Mouse (Mus musculus) mouse trophoblast stem cell (cell line): ENCODE measurements around the gene Dnajb4.
"Not testable (repeated sequence)": the region's sequence is repeated elsewhere in the genome, so short reads cannot be mapped to it uniquely, and the experiment has no call there.

Source experiments
- in situ Hi-C, 2 experiments: fragments of 300-500 bp; cut with MseI, MboI; formaldehyde crosslinking; loops; 2 replicates in 1 of 2; 3 replicates in 1 of 2; pipeline ENCODE4 v1.15.1; 2025

Gene Dnajb4

DNA sequence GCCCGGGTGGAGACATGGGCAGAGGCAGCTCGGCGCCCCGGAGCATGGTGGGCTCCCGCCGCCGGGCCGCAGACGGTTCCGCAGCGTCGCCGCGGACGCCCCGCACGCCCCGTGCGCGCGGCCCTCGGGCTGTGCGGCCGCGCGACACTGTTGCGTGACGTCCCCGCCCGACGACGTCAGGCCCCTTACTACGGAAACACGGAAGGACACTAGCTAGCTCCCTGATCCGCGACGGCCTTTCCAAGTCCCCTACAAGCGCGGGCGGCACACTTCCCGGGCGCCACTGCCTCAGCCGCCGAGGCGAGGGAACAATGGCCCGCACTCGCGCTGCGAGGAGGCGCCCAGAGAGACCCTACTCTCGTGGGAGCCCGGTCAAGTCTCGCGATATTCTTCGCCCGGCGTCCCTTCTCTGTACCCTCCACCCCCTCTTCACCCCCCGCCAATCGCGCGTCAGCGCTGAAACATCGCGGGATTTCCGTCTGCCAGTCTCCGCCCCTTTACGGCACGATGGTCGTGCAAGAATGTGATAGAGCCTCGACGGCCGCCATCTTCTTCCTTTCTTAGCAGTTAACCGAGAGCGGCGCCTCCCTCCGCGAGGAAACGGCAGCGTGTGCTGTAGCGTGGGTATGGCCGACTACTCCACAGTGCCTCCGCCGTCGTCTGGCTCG, at the start of gene Dnajb4, which contains the start of gene Fubp1:
Dnajb4 (minus strand) TSS at position 336 of the 668 bp plus-strand sequence.
Fubp1 (plus strand) TSS at position 456 of the 668 bp plus-strand sequence.
- in situ Hi-C loops = loop anchor here (5.0 to 10.0 kb wide), 2 partner anchors 95 to 98 kb away; no protein-coding TSS in a partner anchor

DNA sequence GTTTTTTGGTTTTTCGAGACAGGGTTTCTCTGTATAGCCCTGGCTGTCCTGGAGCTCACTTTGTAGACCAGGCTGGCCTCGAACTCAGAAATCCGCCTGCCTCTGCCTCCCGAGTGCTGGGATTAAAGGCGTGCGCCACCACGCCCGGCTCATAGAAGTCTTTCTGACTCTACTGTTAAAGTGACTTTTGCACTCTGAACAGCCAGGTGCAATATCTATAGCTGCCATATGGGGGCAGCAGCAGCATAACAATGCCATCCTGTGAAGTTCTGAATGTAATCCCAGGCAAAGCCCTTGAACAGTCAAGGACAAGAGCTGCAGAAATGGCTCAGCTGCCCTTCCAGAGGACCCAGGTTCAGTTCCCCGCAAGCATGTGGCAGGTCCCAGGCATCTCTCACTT, 49.3 kb upstream of the Dnajb4 start:
- in situ Hi-C loops = not testable (repeated sequence)

DNA sequence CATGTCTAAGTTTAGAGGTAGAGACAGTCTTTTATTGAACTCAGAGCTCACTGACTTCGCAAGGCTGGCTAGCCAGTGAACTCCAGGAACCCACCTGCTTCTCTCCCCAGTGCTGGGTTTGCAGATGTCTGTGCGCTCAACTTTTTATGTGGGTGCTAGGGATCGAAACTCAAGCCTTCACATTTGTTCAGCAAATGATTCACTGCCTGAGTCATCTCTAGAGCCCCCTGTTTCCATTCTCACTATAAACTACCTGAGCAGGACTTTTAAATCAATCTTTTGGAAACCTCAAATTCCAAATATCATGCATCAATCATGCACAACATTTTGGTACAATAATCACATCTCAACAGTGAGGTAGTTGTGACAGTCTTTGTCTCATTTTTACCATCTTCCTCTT, 47.4 kb upstream of the Dnajb4 start:
- in situ Hi-C loops = no loop called here

DNA sequence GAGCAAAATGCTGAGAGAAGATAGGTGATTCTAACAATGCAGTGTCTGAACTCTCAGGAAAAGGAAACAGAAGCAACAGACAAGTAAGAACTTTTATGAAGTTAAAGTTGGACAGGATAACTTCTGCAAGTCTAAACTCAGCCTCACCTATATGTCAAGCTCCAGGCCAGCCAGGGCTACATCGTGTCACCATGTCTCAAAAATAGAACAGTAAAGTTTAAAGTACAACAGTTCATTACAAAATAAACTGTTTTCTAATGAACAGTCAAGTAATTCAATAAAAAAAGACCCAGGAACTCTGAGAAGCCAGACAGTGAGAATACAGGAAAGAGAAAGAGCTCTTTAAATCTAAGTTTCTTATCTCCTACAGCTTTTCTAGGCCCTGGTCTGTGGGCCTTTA, 40.4 kb upstream of the Dnajb4 start:
- in situ Hi-C loops = no loop called here

DNA sequence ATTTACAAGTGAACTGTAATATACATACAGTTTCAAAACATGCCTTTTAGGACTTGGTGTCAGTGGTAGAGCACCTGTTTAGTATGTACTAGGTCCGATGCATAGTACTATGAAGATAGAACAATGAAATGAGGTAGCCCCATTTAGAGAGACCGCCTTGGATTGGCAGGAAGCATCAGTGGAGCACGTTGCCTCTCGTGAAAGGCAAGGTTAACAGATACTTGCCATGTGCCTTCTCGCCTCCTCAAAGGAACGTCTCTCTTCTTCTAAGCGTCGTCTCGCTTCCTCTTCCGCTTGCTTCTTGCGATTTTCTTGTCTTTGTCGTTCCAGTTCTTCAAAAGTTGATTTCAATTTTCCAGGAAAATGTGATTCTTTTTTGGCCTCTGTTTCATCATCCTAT, 37.6 kb upstream of the Dnajb4 start:
- in situ Hi-C loops = no loop called here

DNA sequence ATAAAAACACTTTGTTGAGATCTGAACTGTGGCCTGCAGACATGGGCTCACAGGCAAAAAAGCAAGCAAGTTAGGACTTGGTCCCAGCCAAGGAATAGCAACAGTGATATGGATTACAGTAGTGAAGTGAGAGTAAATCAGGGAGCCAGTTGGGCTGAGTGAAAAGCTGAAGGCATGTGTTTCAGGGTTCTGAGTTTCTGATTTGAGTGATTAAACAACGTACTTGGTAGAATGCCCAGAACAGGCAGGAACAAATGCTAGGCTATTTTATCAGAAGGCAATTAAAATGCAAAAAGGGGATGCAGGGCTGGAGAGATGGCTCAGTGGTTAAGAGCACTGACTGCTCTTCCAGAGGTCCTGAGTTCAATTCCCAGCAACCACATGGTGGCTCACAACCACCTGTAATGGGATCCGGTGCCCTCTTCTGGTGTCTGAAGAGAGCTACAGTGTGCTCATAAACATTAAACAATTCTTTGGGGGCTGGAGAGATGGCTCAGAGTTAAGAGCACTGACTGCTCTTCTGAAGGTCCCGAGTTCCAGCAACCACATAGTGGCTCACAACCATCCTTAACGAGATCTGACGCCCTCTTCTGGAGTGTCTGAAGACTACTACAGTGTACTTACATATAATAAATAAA, 35.3 kb upstream of the Dnajb4 start:
- in situ Hi-C loops = no loop called here

DNA sequence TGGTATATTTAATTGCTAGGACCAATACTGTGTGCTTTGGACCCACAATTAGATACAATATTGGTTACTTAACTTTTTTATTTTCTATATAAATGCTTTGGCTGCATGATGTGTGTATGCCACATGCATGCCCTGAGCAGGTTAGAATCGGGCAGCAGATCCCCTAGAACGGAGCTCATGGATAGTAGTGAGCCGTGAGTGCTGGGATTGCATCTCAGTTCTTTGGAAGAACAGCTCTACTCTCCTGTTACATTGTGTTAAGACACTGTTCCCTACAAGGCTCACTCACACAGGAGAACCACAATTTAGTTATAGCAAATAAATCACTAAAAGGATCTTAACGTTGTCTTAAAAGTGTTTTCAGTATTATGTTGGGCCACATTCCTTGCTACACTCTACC, 33.2 kb upstream of the Dnajb4 start:
- in situ Hi-C loops = no loop called here

DNA sequence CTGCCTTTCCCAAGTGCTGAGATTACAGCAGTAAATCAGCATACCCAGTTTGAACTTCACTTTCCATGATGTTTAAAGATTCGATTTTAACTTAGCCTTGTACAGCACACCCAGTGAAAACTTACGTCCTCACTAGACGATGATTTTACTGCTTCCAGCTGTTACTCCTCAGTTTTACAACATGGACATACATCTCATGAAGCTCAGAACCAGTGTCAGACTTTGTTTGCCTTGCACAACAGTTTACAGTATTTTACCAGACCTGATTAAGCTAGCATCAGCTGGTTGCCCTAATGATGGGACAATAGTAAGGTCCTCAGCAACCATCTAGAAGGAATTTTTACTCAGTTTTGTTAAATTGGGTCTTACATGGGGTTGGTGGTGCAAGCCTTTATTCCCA, 31.0 kb upstream of the Dnajb4 start:
- in situ Hi-C loops = no loop called here

DNA sequence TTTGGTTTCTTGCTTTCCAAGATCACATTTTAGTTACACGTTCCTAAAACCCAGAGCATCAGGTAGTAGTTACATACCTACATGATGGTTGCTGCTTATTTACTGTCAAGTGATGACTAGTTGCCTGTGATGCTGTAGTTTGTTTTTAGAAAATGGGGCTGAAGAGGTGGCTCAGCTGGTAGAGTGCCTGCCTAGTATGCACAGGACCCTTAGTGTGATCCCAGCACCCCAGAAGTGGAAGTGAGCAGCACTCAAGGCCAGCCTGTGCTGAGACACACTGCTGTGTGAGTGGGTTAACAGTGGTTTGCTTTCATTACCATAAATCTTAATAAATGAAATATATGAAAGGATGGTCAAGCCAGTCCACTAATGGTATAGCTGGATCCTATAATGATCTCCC, 29.5 kb upstream of the Dnajb4 start:
- in situ Hi-C loops = no loop called here

DNA sequence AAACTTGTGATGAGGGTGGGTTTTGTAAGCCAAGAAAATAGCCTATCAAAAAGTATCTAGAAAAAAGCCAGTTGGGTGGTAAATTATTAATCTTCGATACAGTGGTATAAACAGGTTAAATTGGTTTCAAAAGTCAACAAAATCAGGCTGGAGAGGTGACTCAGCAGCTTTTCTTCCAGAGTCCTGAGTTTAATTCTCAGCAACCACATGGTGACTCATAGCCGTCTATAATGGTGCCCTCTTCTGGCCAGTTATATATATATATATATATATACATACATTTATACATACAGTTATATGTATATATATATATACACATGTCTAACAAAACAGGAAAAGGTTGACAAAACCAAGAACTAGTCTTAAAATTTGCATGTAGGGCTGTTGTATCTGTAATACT, 28.7 kb upstream of the Dnajb4 start:
- in situ Hi-C loops = no loop called here

DNA sequence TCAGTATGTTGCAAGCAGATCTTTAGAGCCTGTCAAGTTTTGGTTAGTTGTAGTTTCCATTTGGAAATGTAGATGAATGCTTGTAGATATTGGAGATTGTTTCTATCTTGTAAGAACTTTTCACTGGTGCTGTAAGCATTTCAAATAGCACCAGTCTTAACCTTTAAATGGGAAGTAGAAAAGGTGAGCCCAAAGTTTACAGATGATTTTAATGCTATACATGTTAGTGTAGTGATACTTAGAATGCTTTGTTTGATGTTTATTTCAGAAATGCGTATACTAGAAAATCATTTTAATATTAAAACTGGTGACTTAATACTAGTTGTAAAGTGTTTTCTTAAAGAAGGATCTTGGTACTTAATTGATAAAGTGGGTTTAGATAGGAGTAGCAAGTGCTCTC, 25.7 kb upstream of the Dnajb4 start:
- in situ Hi-C loops = no loop called here

DNA sequence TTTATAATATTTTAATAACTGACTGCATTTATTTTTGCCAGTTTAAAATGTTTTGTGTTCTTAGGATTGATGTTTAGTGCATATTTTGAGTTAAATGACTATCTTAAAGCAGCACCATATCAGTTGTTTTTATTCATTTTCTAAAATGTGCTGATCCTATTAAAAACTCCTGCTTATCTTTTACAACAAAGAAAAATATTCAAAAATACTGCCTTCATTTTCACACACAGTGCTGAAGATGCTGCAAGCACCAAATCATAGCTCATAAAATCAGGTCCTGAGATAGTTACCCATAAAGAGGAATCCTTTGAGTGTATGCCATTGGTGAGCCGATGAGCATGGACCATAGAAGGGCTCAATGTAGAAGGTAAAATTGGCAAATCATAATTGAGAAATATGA, 25.1 kb upstream of the Dnajb4 start:
- in situ Hi-C loops = no loop called here

DNA sequence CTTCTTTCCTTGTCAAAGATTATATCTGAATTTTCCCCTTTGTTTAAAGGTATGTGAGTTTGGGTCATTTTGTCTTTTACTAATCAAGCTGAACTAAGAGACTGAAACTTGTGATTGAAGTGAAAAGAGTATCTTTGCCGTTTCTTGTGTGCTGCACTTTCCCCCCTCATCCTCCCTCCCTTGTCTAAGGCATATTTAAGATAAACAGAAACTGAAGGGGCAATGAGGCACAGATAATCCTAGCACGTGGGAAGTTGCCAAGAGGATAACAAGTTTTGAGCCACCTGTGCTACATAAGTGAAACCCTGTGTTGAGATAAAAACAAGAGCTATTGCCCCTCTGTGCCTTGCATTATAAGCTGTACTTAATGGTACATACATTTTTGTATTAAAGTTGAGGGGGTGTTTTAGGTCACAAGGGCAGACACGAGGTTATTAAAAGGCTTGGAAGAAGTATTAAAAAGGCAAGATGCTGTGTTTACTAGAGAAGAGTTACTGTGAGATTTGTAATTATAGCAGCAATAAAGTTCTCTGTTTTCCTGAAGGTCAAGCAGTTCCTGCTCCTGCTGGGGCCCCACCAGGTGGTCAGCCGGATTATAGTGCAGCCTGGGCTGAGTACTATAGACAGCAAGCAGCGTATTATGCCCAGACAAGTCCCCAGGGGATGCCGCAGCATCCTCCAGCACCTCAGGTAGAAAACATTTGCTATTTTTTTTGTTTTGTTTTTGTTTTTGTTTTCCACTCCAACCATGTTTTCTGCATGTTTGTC, 21.4 kb upstream of the Dnajb4 start:
- in situ Hi-C loops = no loop called here

DNA sequence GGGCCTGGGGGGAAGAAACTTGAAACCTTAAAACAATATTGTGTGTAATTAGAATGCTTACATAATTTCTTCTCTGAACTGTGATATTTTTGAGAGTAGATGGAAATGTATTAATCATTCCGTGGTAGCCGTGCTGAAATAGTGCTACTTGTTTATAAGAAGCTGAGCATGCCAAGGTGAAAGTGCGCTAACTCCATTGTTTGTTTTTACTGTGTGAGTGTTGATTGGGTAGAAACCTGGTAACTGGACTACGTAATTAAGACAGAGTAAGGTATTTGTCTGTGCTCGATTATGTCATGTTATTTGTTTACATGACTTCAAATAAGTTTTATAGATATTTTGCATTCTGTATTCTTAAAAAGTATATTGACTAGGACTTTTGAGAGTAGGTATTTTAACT, 19.2 kb upstream of the Dnajb4 start:
- in situ Hi-C loops = no loop called here

DNA sequence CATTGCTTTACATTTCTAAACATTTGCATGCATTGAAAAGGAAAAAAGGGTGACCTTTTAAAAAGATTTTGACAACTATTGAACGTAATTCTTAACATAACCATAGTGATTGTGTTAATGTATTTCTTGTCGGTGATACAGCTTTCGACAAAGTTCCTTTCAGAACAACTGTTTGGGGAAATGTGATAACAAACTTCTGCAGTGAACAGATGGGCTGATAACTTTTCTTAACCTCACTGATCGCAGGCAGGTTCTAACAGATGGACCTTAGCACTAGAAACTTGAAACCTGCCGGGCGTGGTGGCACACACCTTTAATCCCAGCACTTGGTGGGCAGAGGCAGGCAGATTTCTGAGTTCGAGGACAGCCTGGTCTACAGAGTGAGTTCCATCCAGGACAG, 18.7 kb upstream of the Dnajb4 start:
- in situ Hi-C loops = no loop called here

DNA sequence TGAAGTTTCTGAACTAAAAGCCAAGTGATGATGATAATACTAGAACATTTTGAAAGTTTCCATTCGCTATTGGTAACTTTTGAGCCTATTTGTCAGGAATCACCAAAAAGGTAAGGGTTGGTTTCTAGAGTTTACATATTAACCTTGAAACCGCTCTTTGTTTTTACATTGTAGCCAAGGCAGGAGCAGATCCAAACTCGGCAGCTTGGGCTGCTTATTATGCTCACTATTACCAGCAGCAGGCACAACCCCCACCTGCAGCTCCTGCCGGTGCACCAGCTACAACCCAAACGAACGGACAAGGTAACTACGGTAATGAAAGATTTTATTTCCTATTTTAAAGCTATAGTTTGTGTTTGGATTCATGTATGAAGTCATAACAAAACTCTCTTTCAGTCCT, 15.8 kb upstream of the Dnajb4 start:
- in situ Hi-C loops = no loop called here

DNA sequence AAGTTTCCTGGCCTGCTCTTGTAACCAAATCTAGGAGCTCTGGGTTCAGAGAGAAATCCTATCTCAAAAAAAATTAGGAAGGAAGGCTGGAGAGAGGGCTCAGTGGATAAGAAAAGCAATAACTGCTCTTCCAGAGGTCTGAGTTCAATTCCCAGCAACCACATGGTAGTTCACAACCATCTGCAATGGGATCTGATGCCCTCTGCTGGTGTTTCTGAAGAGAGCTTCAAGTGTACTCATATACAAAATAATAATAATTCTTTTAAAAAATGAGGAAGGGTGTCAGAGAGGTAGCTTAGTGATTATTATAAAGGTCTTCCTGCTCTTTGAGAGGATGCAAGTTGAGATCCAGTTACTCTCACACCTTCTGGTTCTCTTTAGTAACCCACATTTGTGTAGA, 14.8 kb upstream of the Dnajb4 start:
- in situ Hi-C loops = no loop called here

DNA sequence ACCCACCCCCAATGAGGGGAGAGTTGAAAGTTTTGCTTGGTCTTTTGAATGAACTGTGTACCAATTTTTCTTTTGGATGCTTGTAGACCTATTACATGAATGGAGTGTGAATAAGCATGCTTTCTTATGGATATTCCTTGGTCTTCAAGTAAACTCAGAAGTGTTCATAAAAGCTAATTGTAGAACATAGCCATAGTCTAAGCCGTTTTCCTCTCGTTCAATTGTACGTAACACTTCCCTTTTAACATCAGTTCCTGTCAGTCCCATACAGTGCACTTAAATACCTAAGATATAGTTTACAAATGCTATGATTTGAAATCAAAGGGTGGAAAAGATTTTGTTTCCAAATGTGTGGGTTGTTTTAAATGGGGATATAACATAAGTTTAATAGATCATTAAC, 3.3 kb upstream of the Dnajb4 start:
- in situ Hi-C loops = no loop called here

DNA sequence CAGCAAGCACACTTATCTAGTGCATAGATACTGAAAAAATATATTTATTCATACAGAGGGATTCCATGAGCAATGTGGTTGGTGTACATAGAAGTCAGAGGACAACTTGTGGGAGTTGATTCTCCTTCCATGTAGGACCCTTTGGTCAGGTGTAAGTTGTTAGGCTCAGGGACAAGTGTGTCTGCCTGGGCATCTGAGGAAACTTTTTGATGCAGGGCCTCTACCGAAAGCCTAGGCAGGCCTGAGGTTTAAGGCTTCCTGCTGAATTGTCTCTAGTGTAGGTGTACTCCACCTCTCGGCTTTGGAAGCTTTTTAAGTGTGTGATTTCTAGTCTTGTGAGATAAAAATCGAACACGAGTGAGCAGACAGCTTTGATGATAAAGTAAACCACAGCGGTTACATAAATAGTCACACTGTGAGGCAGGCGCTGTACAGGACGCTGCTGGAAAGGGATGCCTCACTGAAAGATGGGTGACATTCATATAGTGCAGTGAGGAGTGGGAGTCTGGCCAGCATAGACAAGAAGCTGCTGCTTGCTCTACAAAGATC, 1.7 kb upstream of the Dnajb4 start:
- in situ Hi-C loops = no loop called here

DNA sequence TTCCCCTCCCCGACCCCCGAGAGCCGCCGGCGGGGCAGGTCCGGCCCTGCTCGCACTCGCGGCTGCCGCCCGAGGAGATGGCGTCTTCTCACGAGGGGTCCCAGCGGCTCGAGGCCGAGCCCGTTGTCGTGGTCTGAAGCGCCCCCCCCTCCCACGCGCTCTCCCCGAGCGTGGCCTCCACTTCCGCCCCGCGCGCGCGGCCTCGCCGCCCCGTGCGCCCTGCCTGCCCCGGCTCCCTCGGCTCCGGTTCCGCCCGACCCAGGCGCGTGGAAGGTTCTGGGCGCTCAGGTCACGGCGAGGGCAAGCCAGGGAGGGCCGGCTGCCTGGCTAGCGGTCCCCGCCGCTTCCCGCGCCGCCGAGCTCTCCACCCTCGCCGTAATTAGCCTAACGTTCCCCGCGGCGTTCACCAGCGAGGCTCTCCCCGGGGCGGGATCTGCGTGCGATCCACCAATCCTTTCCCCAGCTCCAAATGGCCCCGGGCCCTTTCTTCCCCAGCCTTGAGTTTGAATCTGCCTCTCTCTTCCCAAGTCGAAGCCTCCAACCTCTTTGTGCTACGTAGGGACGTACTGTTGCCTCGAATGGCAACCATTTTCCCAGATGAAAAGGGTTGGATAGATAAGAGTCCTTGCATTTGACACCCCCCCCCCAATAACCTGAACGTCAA, 758 bp upstream of the Dnajb4 start:
- in situ Hi-C loops = no loop called here

DNA sequence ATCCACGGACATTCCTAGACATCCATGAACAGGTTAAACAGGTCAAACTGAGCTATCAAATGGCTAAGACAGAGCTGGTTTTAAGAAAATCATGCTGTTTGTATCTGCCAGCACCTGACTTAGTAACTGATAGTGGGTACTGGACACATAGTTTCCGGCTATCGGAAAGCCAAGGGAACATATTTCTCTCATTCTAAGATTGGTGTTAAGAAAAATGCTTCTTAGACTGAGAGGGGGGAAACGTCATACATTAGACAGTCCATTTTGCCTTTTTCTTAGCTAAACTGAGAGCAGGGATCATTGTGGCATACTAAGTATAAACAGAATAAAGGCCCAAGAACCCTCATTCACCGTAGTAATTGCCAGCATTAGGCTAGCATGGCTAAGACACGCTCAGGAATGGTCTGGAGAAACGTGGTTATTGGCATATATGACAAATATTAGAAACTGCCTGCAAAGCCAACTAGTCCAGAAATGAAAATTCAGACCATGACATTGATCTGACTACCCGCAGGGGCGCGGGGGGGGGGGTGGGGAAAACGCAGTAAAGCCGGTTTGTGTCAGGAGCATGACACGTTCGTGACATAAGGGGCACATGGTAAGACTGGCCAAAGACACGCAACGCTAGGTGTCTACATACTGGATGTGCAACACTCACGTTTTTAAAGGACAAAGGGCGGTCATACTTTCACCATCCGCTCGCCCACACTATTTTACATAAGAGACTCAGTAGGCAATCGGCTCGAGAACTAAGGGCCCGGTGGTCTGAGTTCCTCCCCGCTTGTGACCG, 730 bp downstream of the Dnajb4 start:
- in situ Hi-C loops = loop anchor here (5.0 to 10.0 kb wide), 2 partner anchors 95 to 97 kb away; no protein-coding TSS in a partner anchor
